Mouse (Mus musculus) kidney, embryonic 15.5 days (tissue): ENCODE results near the gene Akap8l. TPM values are rescaled to one million over a fixed set of nuclear protein-coding genes. Genes with fewer than 3 reads are reported as not detected.

Experiments used
- ATAC-seq: fragments of 200-750 bp; cut with Nextera tagmentation; replicated peaks from 2 replicates; pipeline ENCODE4 v1.8.0; 2017; ENCODE audit warnings: moderate TSS enrichment; ENCODE audit not compliant: low FRiP score
- H3K27ac ChIP-seq: fragments of 300-500 bp; sonication (generic); 2 replicates; pipeline ENCODE4 v1.5.1; 2015; ENCODE audit warnings: mild to moderate bottlenecking, inconsistent platforms
- H3K27me3 ChIP-seq: fragments of 300-500 bp; sonication (generic); 2 replicates; pipeline ENCODE4 v1.6.1; 2015; ENCODE audit warnings: inconsistent platforms
- H3K36me3 ChIP-seq: fragments of 300-500 bp; sonication (generic); 2 replicates; pipeline ENCODE4 v1.6.1; 2015; ENCODE audit warnings: inconsistent platforms
- H3K4me1 ChIP-seq: fragments of 300-500 bp; sonication (generic); 2 replicates; pipeline ENCODE4 v1.6.1; 2015; ENCODE audit warnings: inconsistent platforms
- H3K4me2 ChIP-seq: fragments of 300-500 bp; sonication (generic); 2 replicates; pipeline ENCODE4 v1.6.1; 2015; ENCODE audit warnings: moderate library complexity, mild to moderate bottlenecking, inconsistent platforms
- H3K4me3 ChIP-seq: fragments of 300-500 bp; sonication (generic); replicated peaks from 2 replicates; pipeline ENCODE4 v1.5.1; 2015; ENCODE audit warnings: mild to moderate bottlenecking, inconsistent platforms
- H3K9ac ChIP-seq: fragments of 300-500 bp; sonication (generic); 2 replicates; pipeline ENCODE4 v1.6.1; 2015; ENCODE audit warnings: mild to moderate bottlenecking, inconsistent platforms
- H3K9me3 ChIP-seq: fragments of 300-500 bp; sonication (generic); replicated peaks from 2 replicates; pipeline ENCODE4 v1.6.1; 2016; ENCODE audit warnings: inconsistent platforms
- WGBS: fragments of 180-500 bp; shearing (Covaris S2); methylation state at CpG from one replicate; pipeline ENCODE4 v1.1.7; 2015; ENCODE audit warnings: mixed read lengths; 5-methylcytosine and 5-hydroxymethylcytosine counted together
- polyA plus RNA-seq: library from polyadenylated mRNA; unstranded; fragments of >200 nt; fragmentation: Nextera tagmentation; extraction: Ambion mirVana; gene quantifications from 2 replicates; pipeline ENCODE4 v1.2.1, GENCODE M21; 2015

Akap8l gene
- polyA plus RNA-seq, 1 experiment from 2014 or later, result 128 TPM

GRCm38 (mm10) chr17:32376475-32376874, 26.1 kb upstream of the Akap8l start:
- Histone ChIP-seq H3K27me3 (no peaks in the 10 kb centered on the region), H3K9me3 (no peaks in the 10 kb centered on the region), H3K27ac (0 out of 2 replicates have a peak overlapping the region, but pooled peaks have one; percentile 37), H3K4me2 (no peak overlapping the region), H3K4me3 (no peak overlapping the region), H3K36me3 (peaks cover 22% of the 10 kb centered on the region), H3K4me1 (peaks cover 13% of the 10 kb centered on the region), H3K9ac (no peak overlapping the region)
- WGBS, result 79% methylated on average over 15 of the region's 15 CpGs
- no peak for ATAC-seq

GRCm38 (mm10) chr17:32368991-32369578, 18.7 kb upstream of the Akap8l start:
- Histone ChIP-seq H3K9me3 (no peaks in the 10 kb centered on the region), H3K4me1 (peaks cover 24% of the 10 kb centered on the region), H3K9ac (peak overlapping the region; percentile 29; the same call in 1 of the 2 replicates), H3K27ac (peak overlapping the region; percentile 75), H3K4me3 (peak overlapping the region; percentile 40), H3K27me3 (no peaks in the 10 kb centered on the region), H3K36me3 (no peaks in the 10 kb centered on the region), H3K4me2 (peak overlapping the region; percentile 57)
- peak; percentile 61 for ATAC-seq
- 10% methylated on average over 11 of the region's 17 CpGs for WGBS

- ATAC-seq, result no peak
These were observed 17.3 kb upstream of the Akap8l start for GRCm38 (mm10) chr17:32367706-32368105.

GRCm38 (mm10) chr17:32365296-32365695, 14.9 kb upstream of the Akap8l start:
- Histone ChIP-seq H3K27ac (no peak overlapping the region), H3K27me3 (no peaks in the 10 kb centered on the region), H3K4me2 (peak overlapping the region; percentile 59), H3K9me3 (no peaks in the 10 kb centered on the region), H3K4me3 (no peak overlapping the region), H3K36me3 (peaks cover 26% of the 10 kb centered on the region), H3K4me1 (peaks cover 36% of the 10 kb centered on the region), H3K9ac (no peak overlapping the region)
- 58% methylated on average over 1 of the region's 1 CpGs for WGBS
- ATAC-seq, result no peak

More at GRCm38 (mm10) chr17:32367706-32368105, 17.3 kb upstream of the Akap8l start:
- H3K4me1 ChIP-seq, result peaks cover 33% of the 10 kb centered on the region
- H3K9ac ChIP-seq, result no peak overlapping the region
- peaks cover 1% of the 10 kb centered on the region; the same call in 1 of the 2 replicates for H3K36me3 ChIP-seq
- H3K9me3 ChIP-seq, result no peaks in the 10 kb centered on the region
- H3K27ac ChIP-seq, result no peak overlapping the region
- H3K4me3 ChIP-seq, result no peak overlapping the region
- no peaks in the 10 kb centered on the region for H3K27me3 ChIP-seq
- no peak overlapping the region for H3K4me2 ChIP-seq
- WGBS, result 89% methylated on average over 11 of the region's 11 CpGs

- 56% methylated on average over 5 of the region's 5 CpGs for WGBS
- Histone ChIP-seq H3K4me1 (peaks cover 36% of the 10 kb centered on the region), H3K36me3 (peaks cover 30% of the 10 kb centered on the region), H3K27ac (peak overlapping the region; percentile 83), H3K4me2 (peak overlapping the region; percentile 59), H3K27me3 (no peaks in the 10 kb centered on the region), H3K9ac (peak overlapping the region; percentile 37; the same call in 1 of the 2 replicates), H3K9me3 (no peaks in the 10 kb centered on the region), H3K4me3 (peak overlapping the region; percentile 92)
- ATAC-seq, result 0 out of 2 replicates have a peak, but pooled peaks have one; percentile 12
These were observed 14.4 kb upstream of the Akap8l start for GRCm38 (mm10) chr17:32364850-32365249.

- peak overlapping the region; percentile 92 for H3K4me3 ChIP-seq
- under 1% methylated on average over 44 of the region's 47 CpGs for WGBS
- H3K27ac ChIP-seq, result peak overlapping the region; percentile 83
- H3K36me3 ChIP-seq, result peaks cover 35% of the 10 kb centered on the region
- peak; percentile 91 for ATAC-seq
- peak overlapping the region; percentile 96 for H3K9ac ChIP-seq
- peaks cover 36% of the 10 kb centered on the region for H3K4me1 ChIP-seq
- H3K27me3 ChIP-seq, result no peaks in the 10 kb centered on the region
- peak overlapping the region; percentile 80 for H3K4me2 ChIP-seq
- H3K9me3 ChIP-seq, result no peaks in the 10 kb centered on the region
These were observed 13.9 kb upstream of the Akap8l start for GRCm38 (mm10) chr17:32364331-32364730.

GRCm38 (mm10) chr17:32363821-32364301, 13.5 kb upstream of the Akap8l start:
- ATAC-seq, result peak; percentile 42
- Histone ChIP-seq H3K27me3 (no peaks in the 10 kb centered on the region), H3K4me3 (peak overlapping the region; percentile 92), H3K27ac (peak overlapping the region; percentile 76), H3K4me2 (peak overlapping the region; percentile 80), H3K36me3 (peaks cover 40% of the 10 kb centered on the region), H3K4me1 (peaks cover 32% of the 10 kb centered on the region), H3K9ac (peak overlapping the region; percentile 96), H3K9me3 (no peaks in the 10 kb centered on the region)
- 1% methylated on average over 18 of the region's 50 CpGs for WGBS

GRCm38 (mm10) chr17:32362686-32363085, 12.3 kb upstream of the Akap8l start:
- H3K9me3 ChIP-seq, result no peaks in the 10 kb centered on the region
- H3K4me2 ChIP-seq, result peak overlapping the region; percentile 80
- H3K4me1 ChIP-seq, result peaks cover 23% of the 10 kb centered on the region
- peaks cover 52% of the 10 kb centered on the region for H3K36me3 ChIP-seq
- no peaks in the 10 kb centered on the region for H3K27me3 ChIP-seq
- H3K27ac ChIP-seq, result no peak overlapping the region
- peak overlapping the region; percentile 96; the same call in 1 of the 2 replicates for H3K9ac ChIP-seq
- WGBS, result 82% methylated on average over 4 of the region's 4 CpGs
- peak overlapping the region; percentile 92 for H3K4me3 ChIP-seq
- no peak for ATAC-seq

GRCm38 (mm10) chr17:32359928-32360327, 9.5 kb upstream of the Akap8l start:
- H3K36me3 ChIP-seq, result peaks cover 79% of the 10 kb centered on the region
- no peak overlapping the region for H3K4me3 ChIP-seq
- no peak for ATAC-seq
- peaks cover 16% of the 10 kb centered on the region for H3K4me1 ChIP-seq
- no peaks in the 10 kb centered on the region for H3K27me3 ChIP-seq
- H3K9me3 ChIP-seq, result no peaks in the 10 kb centered on the region
- H3K9ac ChIP-seq, result no peak overlapping the region
- H3K4me2 ChIP-seq, result no peak overlapping the region
- no peak overlapping the region for H3K27ac ChIP-seq
- WGBS, result 88% methylated on average over 18 of the region's 18 CpGs

- Histone ChIP-seq H3K27ac (no peak overlapping the region), H3K9me3 (no peaks in the 10 kb centered on the region), H3K4me3 (no peak overlapping the region), H3K4me1 (peaks cover 12% of the 10 kb centered on the region), H3K27me3 (no peaks in the 10 kb centered on the region), H3K9ac (no peak overlapping the region), H3K36me3 (peaks cover 89% of the 10 kb centered on the region), H3K4me2 (no peak overlapping the region)
- no peak for ATAC-seq
- 94% methylated on average over 6 of the region's 6 CpGs for WGBS
These were observed 8.5 kb upstream of the Akap8l start for GRCm38 (mm10) chr17:32358943-32359340.

- no peak overlapping the region for H3K4me2 ChIP-seq
- no peak overlapping the region for H3K4me3 ChIP-seq
- H3K9ac ChIP-seq, result no peak overlapping the region
- H3K9me3 ChIP-seq, result no peaks in the 10 kb centered on the region
- peaks cover 95% of the 10 kb centered on the region for H3K36me3 ChIP-seq
- no peak for ATAC-seq
- H3K4me1 ChIP-seq, result peaks cover 10% of the 10 kb centered on the region
- 97% methylated on average over 7 of the region's 7 CpGs for WGBS
- H3K27ac ChIP-seq, result no peak overlapping the region
- no peaks in the 10 kb centered on the region for H3K27me3 ChIP-seq
These were observed 8.0 kb upstream of the Akap8l start for GRCm38 (mm10) chr17:32358192-32358942.
